Mouse (Mus musculus): ENCODE measurements around the gene Zfp575.

Zfp575 gene

DNA sequence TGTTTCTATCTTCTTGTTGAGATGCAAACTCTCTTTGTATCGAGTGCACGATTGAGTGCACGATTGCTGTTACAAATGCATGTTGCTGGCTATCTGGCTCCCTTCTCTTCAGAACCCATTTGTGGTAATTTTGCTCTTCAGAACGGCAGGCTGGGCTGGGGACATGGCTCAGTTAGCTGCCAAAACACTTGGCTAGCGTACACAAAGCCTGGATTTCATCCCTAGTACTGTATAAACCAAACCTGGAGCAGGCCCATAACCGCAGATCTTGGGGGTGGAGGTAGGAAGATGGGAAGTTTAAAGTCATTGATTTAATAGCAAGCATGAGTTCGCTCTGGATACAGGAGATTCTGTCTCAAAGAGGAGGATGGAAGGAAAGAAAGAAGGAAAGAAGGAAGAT lies 18.1 kb upstream of the Zfp575 start:
- DNase-seq (ENCODE audit: low spot score in 2 of 2) = no peak

DNA sequence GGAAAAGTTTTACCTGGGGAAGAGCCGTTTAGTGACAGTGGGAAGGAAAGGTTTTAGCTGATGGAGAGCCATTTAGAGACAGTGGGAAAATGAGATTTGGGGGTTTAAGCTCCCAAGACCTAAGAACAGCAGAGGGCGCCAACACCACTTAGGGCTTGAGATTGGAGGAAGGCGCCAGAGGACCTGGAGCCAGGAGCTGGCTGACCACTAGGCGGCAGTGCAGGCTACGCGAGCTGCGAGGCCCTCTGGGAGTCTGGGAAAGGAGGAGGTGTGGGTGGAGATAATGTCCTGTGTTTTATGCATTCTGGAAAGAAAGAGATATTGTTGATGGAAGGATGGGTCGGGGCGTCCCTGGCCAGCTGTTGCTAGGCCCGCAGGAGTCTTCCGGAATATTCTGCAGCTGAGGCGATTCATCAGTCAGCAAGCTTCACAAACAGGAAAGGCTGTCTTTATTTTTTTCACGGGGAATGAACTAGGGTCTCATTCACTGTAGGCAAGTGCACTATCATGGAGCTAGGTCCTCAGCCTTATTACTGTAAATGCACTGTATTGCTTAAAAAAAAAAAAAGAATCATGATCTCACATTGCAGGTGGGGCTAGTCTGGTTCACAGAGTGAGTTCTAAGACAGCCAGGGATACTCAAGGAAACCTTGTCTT lies 13.6 kb upstream of the Zfp575 start:
- DNase-seq (ENCODE audit: low spot score in 2 of 2) = peak; percentile 95 to 97

DNA sequence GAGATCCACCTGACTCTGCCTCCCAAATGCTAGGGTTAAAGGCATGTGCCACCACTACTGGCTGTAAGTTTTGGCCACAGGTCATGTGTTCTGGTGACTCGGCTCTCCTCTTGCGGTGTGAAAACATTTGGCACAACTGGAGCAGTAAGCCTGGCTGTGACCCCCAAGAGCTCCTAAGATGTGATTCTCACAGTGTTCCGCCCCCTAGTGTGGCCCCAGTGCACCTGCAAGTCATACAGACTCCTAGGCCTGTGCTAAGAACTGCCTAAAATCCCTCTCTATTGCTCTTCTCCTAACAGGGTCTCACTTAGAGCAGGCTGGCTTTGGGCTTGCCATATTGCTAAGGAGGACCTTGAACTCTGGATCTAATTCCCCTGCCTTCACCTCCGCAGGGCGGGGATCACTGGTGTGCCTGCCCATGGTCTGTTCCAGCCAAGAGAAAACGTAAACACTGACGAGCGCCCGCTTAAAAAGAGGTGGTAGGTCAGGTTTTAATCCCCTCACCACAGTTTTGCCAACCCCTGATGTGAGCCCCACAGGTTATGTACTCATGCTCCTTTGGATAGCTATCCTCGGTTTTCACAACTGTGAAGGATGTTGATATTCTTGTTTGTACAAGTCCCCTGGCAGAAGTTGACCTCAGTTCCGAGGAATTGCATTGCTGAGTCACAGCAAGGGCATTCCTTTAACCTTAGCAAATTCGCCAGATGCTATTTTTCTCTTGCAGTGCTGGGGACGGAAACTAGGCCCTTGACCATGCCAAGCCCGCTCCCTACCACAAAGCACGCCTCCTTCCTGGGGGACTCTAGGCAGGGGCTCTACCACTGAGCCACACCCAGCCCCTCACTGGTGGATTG lies 12.0 kb upstream of the Zfp575 start:
- DNase-seq (ENCODE audit: low spot score in 2 of 2) = no peak

DNA sequence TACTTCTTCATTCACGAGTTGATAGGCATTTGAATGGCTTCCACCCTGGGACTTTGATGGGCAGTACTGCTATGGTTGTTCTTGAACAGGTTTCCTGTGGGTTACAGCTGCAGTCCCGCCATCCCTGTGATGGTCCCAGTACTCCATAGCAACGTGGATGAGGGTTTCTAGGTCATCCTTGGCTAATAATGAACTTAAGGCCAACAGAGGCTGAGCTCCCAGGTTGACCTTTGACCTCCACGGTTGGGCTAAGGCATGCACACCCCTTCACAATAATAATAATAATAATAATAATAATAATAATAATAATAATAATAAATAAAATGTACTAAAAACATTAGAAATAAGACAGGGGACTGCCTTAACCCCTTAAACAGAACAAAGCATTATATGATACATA lies 10.7 kb upstream of the Zfp575 start:
- no peak for DNase-seq (ENCODE audit: low spot score in 2 of 2)

DNA sequence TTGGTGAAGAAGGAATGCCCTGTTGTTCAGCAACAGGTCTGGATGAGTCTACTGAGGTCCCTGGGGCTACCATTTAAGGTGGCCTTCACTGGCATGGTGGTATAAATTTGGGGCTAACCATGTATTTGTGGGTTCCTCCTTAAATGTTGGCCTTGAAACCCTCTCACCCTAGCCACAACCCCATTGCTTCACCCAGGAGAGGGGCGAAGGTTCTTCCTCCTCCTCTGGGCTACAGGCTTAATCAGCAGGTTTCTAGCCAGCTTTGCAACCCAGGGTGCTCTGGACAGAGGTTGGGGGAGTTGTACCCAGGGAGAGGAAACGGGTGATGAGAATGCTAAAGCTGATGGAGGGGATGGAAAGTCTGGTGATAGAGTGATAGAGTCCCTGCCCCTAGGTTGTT lies 8.0 kb upstream of the Zfp575 start:
- DNase-seq (ENCODE audit: low spot score in 2 of 2) = no peak

DNA sequence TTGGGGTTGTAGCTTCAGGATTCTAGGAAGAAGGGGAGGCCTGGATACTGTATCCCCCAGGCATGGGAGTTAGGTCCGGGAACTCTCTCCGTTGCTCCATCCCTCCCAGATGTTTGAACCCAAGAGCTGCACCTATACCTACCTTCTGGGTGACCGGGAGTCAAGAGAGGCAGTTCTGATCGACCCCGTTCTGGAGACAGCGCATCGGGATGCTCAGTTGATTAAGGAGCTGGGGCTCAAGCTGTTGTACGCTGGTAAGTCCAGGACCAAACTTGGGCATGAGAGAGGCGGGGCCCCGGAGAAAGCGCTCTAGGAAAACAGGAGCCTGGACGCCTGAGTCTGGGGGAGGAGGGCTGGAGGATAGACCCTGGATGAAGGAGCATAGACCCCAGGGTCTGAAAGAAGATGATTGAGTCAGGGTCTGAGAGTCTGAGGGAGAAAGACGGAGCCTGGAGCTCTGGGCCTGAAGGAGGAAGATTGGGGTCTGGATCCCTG lies 6.9 kb upstream of the Zfp575 start:
- no peak for DNase-seq (ENCODE audit: low spot score in 2 of 2)

DNA sequence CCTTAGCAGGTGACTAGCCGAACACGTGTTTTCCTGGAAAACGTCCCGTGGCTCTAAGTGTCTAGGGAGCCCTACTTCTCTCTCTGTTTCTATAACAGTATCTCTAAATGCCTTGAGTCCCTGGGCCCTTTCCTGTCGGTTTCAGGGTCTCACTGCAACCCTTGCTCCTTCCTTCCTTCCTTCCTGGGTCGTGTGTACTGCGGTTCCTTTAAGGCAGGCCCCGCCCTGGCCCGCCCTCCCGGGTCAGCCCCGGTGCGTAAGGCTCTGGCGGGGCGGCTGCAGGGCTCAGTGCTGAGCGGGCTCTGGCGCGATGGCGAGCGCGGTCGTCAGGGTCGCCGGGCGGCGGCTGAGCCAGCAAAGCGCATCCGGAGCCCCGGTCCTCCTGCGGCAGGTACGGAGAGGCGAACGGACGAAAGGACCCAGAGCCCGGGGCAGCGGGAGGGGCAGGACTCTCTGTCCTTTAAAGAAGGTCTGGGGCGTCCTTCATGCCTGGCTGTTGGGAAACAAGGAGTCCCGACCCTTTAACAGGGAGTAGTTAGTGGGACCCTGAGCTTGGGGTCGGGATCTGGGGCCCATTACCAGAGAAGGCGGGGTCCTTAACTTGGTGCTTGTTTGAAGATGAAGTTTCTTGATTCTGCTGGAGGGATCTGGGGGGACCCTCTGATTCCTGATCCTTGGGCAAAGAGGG lies 6.3 kb upstream of the Zfp575 start:
- DNase-seq (ENCODE audit: low spot score in 2 of 2) = peak; percentile 63 to 70

DNA sequence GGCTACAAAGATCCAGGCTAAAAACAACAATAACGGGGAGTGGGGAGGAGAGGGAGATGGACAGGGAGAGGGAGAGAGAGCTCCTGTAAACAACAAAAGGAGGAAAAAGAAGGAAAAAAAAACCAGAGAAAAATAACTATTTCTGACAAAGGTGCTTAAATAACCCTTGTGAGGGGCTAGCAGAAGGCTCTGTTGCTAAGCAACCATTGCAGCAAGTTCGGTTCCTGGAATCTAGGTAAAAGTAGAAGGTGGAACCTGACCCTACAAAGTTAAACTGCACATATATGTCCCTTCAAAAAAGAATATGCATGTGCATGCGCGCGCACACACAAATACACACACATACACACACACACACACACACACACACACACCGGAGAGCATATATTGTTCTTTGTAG lies 5.3 kb upstream of the Zfp575 start:
- no peak for DNase-seq (ENCODE audit: low spot score in 2 of 2)

DNA sequence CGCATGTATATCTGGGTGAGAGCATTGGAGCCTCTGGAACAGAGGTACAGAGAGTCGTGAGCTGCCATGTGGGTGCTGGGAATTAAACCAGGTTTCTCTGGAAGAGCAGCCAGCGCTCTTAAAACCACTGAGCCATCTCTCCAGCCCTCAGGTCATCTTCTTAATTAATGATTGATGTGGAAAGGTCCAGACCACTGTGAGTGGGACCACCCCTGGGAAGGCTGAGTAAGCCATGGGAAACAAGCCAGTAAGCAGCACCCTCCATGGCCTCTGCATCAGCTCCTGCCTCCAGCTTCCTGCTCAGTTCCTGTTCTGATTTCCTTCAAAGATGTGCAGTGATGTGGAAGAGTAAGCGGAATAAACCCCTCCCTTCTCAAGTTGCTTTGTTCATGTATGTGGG lies 4.7 kb upstream of the Zfp575 start:
- no peak for DNase-seq (ENCODE audit: low spot score in 2 of 2)

DNA sequence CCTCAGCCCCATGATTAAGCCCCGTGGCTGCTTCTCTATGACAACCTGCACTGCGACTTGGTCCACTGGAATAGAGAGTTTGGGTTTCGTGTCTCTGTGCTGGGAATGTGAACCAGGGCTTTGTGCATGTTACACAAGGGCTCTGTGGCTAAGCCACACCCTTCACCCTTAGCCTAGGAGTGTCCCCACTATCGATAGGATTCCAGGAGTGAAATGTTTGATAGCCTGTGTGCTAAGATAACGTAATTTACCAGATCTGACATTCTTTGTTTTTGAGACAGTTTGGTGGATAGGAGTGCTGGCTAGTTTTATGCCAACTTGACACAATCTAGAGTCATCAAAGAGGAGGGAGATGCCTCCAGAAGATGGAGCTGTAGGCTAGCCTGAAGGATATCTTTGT lies 4.3 kb upstream of the Zfp575 start:
- DNase-seq (ENCODE audit: low spot score in 2 of 2) = no peak

DNA sequence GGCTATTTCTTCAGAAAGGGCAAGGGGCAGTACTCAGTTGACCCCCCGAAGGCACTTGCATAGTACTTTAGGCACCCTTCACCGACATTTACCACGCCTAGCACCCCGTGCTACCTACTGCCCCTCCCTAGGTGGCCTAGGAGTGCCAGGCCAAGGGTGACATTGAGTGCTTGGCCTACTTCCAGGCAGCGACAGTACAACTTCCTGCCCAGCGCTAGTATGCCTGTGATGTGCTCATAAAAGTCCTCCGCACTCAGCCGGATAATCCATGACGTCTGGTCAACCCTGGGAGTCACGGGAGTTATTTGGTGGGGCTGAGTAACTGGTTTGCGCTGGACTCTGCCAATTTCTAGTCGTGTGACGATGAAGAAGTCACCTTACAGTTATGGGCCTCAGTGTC lies 895 bp upstream of the Zfp575 start:
- DNase-seq (ENCODE audit: low spot score in 2 of 2) = no peak

DNA sequence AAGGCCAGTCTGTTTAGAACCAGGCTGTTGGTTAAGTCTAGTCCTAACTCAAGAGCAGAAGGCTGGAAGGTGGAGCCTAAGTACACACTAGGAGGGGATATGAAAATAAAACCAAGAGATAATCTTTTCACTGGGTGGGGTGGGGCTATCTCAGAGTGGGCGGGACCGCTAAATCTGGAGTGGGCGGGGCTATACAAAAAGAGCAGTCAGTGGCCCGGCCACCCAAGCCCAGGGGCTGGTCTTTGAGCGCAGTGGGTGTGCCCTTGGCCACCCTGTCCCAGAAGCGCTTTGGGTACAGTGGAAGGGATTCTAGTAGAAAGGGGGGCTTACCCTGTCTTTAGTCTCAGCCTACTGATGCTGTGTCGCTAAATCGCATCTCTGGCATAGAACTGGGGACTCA lies 613 bp downstream of the Zfp575 start:
- no peak for DNase-seq (ENCODE audit: low spot score in 2 of 2)

DNA sequence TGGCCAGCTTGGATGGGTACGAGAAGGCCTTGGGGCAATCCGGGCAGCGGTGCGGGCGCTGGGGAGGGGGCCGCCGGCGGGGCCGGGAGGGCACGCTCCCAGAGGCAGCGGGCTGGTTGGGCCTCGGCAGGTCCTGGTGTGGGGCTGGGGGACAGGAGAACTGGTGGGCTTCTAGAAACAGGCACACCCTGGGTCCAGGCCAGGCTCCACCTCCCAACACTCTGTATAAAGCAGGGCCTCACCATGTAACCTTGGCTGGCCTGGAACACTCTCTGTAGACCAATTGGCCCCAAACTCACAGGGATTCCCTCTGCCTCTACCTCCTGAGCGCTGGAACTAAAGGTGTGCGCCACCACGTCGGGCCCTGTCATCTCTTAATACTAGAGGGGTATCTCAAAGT lies 1.4 kb downstream of the Zfp575 start:
- no peak for DNase-seq (ENCODE audit: low spot score in 2 of 2)

DNA sequence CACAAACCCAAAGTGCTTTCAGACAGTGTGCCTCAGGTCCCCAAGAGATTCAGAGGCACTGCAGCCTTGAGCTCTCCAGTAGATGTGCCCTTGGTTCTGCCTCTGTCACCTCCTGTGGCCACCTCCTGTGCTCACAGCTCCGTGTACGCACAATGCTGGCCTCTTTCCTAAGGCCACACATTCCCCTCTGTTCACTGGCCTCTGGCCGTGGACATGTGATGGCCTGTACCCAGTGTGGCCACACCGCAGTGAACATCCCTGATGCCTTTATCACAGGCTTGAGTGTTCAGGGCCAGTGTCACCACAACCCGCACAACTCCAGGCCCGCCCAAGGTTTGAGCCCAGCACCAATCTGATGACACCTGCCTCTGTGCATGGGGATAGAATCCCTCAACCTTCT lies 2.6 kb downstream of the Zfp575 start:
- DNase-seq (ENCODE audit: low spot score in 2 of 2) = no peak

DNA sequence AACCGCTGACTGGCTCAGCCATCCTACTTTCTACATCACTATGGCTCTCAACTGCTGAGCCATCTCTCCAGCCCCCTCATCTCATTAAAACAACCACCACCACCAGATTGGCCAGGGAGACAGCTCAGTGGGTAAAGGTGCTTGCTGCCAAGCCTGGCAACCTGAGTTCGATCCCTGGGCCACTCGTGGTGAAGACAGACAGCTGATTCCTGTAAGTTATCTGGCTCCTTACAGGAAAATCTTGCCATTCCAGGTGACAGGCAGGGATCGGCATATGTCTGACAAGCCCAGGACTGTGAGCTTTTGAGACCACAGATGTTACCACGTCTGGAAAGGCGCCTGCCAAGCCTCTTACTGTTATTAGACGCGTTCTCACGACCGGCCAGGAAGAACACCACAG lies 9.6 kb downstream of the Zfp575 start:
- DNase-seq (ENCODE audit: low spot score in 2 of 2) = no peak

DNA sequence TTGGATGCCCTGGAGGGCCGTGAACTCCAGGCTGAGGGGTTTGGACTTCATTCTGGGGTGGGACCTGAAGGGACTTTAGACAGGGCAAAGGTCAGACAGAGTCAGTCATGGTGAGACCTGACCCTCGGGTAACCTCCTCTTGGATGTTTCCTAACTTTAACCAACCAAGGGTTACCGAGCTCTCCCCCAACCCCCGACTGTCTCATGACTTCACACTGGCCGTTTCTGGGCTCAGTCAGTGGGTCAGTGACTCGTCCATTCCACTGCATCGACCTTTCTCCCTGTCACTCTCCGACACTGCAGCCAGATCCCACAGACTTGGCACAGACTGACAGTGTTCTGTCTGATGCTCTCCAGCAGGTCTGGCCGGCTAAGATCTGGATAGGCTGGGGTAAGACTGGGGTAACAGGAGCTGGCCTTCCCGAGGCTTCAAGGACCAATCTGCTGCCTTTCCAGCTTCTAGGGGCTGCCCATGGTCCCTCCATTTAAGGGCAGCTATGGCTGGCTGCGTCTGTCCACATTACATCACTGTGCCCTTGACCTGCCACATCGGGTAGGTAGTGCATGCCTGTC lies 13.1 kb downstream of the Zfp575 start:
- DNase-seq (ENCODE audit: low spot score in 2 of 2) = no peak

DNA sequence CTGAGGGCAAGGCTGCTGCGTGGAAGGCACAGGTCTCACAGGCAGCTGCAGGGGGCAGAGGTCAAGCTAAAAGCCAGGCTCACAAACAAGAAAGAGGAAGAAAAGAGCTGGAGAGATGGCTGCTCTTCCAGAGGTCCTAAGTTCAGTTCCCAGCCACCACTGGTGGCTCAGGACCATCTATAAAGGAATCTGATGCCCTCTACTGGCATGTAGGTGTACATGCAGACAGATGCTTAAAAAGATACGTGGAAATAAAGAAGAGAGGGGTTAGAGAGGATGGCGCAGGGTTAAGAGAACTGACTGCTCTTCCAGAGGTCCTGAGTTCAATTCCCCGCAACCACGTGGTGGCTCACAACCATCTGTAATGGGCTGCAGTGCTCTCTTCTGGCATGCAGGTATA lies 15.0 kb downstream of the Zfp575 start:
- DNase-seq (ENCODE audit: low spot score in 2 of 2) = no peak

DNA sequence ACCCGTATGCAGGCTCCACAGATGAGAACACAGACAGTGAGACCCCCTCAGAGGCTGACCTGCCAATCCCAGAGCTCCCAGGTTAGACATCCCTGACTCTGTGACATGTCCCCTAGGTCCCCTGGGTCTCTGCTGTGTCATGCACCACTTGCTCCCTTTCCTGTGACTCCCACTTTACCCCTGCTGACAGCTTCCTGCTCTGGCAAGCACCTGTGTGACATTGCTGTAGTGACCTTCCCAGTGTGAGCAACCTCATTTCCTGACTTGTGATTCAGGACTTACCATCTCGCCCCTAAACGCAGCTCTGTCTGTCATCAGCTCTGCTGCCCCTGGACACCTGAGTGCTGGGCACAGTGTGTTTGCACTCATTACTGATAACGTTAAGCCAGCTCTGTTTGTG lies 16.4 kb downstream of the Zfp575 start:
- no peak for DNase-seq (ENCODE audit: low spot score in 2 of 2)

DNA sequence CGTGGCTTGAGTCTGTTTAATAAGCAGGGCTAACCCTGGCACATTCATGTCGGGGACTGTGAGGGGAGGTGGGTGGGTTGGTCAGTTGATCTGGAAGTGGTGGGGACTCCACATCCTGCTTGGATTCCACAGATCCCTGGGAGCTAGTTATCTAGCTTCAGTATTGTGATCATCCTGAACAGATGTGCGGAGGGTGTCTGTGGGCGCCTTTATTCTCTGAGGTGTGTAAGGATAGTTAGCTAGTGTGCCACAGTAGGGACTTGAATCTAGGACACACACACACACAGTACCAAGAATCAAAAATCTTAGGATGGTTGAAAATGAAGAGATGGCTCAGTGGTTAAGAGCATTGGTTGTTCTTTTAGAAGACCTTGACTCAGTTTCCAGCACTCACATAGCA lies 18.9 kb downstream of the Zfp575 start:
- no peak for DNase-seq (ENCODE audit: low spot score in 2 of 2)

DNA sequence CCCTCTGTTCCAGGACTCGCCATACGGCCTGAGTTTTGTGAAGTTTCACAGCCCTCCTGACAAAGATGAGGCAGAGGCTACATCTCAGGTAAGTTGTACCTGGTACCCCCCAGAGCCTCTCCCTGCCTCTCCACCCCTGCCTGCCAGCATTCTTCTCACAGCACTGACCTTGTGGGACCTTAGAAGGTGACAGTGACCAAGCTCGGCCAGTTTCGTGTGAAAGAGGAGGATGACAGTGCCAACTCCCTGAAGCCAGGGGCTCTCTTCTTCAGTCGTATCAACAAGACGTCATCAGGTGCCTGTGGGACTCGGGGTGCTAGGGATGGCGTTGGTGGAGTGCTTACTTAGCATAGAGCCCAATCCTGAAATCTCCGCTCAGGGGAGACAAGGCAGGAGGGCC lies 21.2 kb downstream of the Zfp575 start:
- no peak for DNase-seq (ENCODE audit: low spot score in 2 of 2)

DNA sequence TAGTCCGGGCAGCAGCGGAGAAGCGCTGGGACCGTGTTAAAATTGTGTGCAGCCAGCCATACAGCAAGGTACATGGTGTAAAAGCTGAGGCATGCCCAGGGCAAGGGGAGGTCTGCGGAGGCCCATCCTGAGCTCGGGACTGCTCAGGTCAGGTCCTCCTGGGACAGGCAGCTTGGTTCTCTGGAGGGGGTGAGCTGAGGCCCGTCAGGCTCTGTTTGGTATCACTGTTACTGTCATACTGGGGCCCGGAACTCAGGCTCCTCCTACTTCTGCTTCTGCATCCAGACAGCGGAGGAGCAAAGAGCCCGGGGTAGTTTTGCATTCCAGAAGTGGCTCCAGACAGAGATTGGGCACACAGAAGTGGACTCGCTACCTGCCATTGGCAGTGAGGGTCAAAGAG lies 21.8 kb downstream of the Zfp575 start:
- DNase-seq (ENCODE audit: low spot score in 2 of 2) = no peak

DNA sequence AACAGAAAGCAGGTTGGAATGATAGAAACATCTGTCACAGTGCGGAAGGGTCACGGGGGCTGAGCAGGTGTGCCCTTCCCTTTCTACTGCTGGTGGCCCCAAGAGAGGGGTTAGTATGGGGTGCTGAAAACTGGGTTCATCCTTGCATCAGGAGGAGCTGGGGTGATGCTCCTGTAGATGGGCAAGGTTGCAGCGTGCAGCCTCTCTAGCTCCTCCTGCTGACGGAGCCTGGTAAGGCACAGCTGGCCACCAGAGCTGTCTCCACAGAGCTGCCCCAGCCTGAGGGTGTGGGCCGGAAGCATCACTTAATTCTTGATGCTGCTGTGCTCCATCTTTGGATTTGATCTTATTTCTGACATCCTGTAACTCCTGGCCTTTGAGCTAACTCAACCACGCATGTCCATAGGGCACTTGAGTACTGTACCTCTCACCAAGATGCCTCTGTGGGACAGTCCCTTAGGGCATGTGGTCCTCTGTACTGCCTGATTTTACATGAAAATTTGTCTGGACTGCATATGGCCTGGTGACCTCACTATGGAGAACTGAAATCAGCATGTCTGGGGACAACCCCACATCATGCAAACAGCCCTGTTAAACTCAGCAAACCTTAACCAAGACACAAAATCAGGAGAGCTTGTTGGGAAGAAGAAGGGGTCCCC lies 22.7 kb downstream of the Zfp575 start:
- peak in 1 of 2 experiments; percentile 63 for DNase-seq (ENCODE audit: low spot score in 2 of 2)
